Mouse (Mus musculus) NIH3T3 (cell line): ENCODE data around the gene Mrpl24.
"Not testable (repeated sequence)": the region's sequence is repeated elsewhere in the genome, so short reads cannot be mapped to it uniquely, and the experiment has no call there.

Experiments used
- DNase-seq: peaks from one replicate; pipeline ENCODE4 v3.0.0-alpha.2; 2012; ENCODE audit warnings: low read depth

The Mrpl24 gene

GRCm38 (mm10) chr3:87919336-87920108, at the start of gene Mrpl24:
TSS of gene Mrpl24 (plus strand) at chr3:87919506.
- peak; percentile 87 for DNase-seq

- DNase-seq, result no peak
These were observed 41.6 kb upstream of the Mrpl24 start for GRCm38 (mm10) chr3:87877730-87878129.

- no peak for DNase-seq
These were observed 35.0 kb upstream of the Mrpl24 start for GRCm38 (mm10) chr3:87884291-87884690.

- DNase-seq, result peak; percentile 65
These were observed 34.5 kb upstream of the Mrpl24 start for GRCm38 (mm10) chr3:87884708-87885251.

- DNase-seq, result peak; percentile 96
These were observed 33.9 kb upstream of the Mrpl24 start, which contains the start of gene Prcc for GRCm38 (mm10) chr3:87885281-87886003. TSS of gene Prcc (minus strand) at chr3:87885608.

GRCm38 (mm10) chr3:87886004-87886365, 33.3 kb upstream of the Mrpl24 start:
- no peak for DNase-seq

GRCm38 (mm10) chr3:87886416-87886815, 32.9 kb upstream of the Mrpl24 start:
- no peak for DNase-seq

GRCm38 (mm10) chr3:87887400-87887799, 31.9 kb upstream of the Mrpl24 start:
- peak; percentile 45 for DNase-seq

GRCm38 (mm10) chr3:87891481-87891880, 27.8 kb upstream of the Mrpl24 start:
- no peak for DNase-seq

- no peak for DNase-seq
These were observed 25.9 kb upstream of the Mrpl24 start for GRCm38 (mm10) chr3:87893367-87893905.

- DNase-seq, result no peak
These were observed 20.0 kb upstream of the Mrpl24 start for GRCm38 (mm10) chr3:87899266-87899665.

- no peak for DNase-seq
These were observed 19.5 kb upstream of the Mrpl24 start for GRCm38 (mm10) chr3:87899776-87900175.

GRCm38 (mm10) chr3:87901036-87901624, 18.2 kb upstream of the Mrpl24 start:
- no peak for DNase-seq

GRCm38 (mm10) chr3:87901959-87902358, 17.3 kb upstream of the Mrpl24 start:
- DNase-seq, result not testable (repeated sequence)

- DNase-seq, result no peak
These were observed 15.5 kb upstream of the Mrpl24 start for GRCm38 (mm10) chr3:87903821-87904220.

GRCm38 (mm10) chr3:87905880-87906485, 13.3 kb upstream of the Mrpl24 start, which contains the start of gene Hdgf:
TSS of gene Hdgf (plus strand) at chr3:87906321.
- DNase-seq, result peak; percentile 98

GRCm38 (mm10) chr3:87906601-87906980, 12.7 kb upstream of the Mrpl24 start:
- no peak for DNase-seq

- DNase-seq, result peak; percentile 69
These were observed 12.1 kb upstream of the Mrpl24 start for GRCm38 (mm10) chr3:87906981-87907857.

- peak; percentile 47 for DNase-seq
These were observed 11.4 kb upstream of the Mrpl24 start for GRCm38 (mm10) chr3:87907906-87908305.

- peak; percentile 69 for DNase-seq
These were observed 9.9 kb upstream of the Mrpl24 start for GRCm38 (mm10) chr3:87909381-87909780.

- peak; percentile 73 for DNase-seq
These were observed 9.4 kb upstream of the Mrpl24 start for GRCm38 (mm10) chr3:87909874-87910273.
